ENCODE assay signal across 8 mouse cellular contexts in genomic region chr7:68580650-68581049, GRCm38 (mm10).
DNase-seq lines count a peak whose midpoint lies in the region; ATAC-seq and TF ChIP-seq lines count a peak whose summit lies in the region.

No protein-coding gene starts in this region.

- H3K79me2 ChIP-seq in MEL (ENCODE audit: control insufficient read depth, insufficient read depth, low read length, poor library complexity), result no peaks in the 10 kb centered on the region

- TF ChIP-seq EP300 in MEL (IDR thresholded peaks at IDR 0.05; ENCODE audit: low read depth in 1 of 2, low read length in 2 of 2), result no peak

- H3K4me1 ChIP-seq in kidney, embryonic 16.5 days (ENCODE audit: insufficient read depth, low read length), result no peaks in the 10 kb centered on the region
- H3K4me1 ChIP-seq in MEL (ENCODE audit: control insufficient read depth in 1 of 2, insufficient read depth in 2 of 2, low read length in 2 of 2), result no peaks in the 10 kb centered on the region

- H3K27ac ChIP-seq in kidney, embryonic 16.5 days (ENCODE audit: low read length), result no peak overlapping the region
- no peak overlapping the region for H3K27ac ChIP-seq in MEL (ENCODE audit: control insufficient read depth, low read depth, low read length)

- ATAC-seq in kidney, embryonic 16.5 days (ENCODE audit: low FRiP score, low TSS enrichment), result no peak
- ATAC-seq in megakaryocyte-erythroid progenitor cell, adult 5-6 weeks (replicated peaks; ENCODE audit: low FRiP score, low TSS enrichment, poor library complexity, severe bottlenecking), result peak; percentile 61; the same call in 1 of the 2 replicates

- H3K27me3 ChIP-seq in kidney, embryonic 16.5 days (ENCODE audit: insufficient read depth, low read length), result no peaks in the 10 kb centered on the region
- no peaks in the 10 kb centered on the region for H3K27me3 ChIP-seq in MEL (ENCODE audit: control insufficient read depth in 1 of 2, insufficient read depth in 2 of 2, low read length in 2 of 2)

- no peaks in the 10 kb centered on the region for H3K9me3 ChIP-seq in kidney, embryonic 16.5 days (ENCODE audit: low read length)
- no peaks in the 10 kb centered on the region for H3K9me3 ChIP-seq in MEL (replicated peaks; ENCODE audit: insufficient read depth, low read length)

- DNase-seq in kidney, adult 18-20 months, result peak; percentile 65
- peak; percentile 13 for DNase-seq in MEL (ENCODE audit: low read depth, low spot score)
- peak; percentile 14 for DNase-seq in c-Kit-positive CD71-positive TER-119-negative erythroid progenitor cells, embryonic 14.5 days (ENCODE audit: low read depth)
- DNase-seq in forelimb bud, embryonic 11.5 days (ENCODE audit: low read depth, low spot score), result peak; percentile 45
- DNase-seq in layer of hippocampus, adult 9-11 months, result peak; percentile 19
- peak; percentile 21 to 36 for DNase-seq in urinary bladder, postnatal 36 days (ENCODE audit: low spot score in 2 of 2)

- H3K4me2 ChIP-seq in kidney, embryonic 16.5 days (replicated peaks; ENCODE audit: low read depth, low read length), result no peak overlapping the region

- peak in 2 of 3 experiments; percentile 22 to 33; a peak in 4 of 6 replicates for TF ChIP-seq CTCF in MEL (IDR thresholded peaks at IDR 0.05 in 2 of 3, conservative IDR thresholded peaks at IDR 0.05 in 1 of 3; ENCODE audit: control insufficient read depth in 1 of 3, insufficient read depth in 1 of 3, low read depth in 2 of 3, low read length in 3 of 3, poor library complexity in 1 of 3, severe bottlenecking in 1 of 3)

- TF ChIP-seq POLR2A in MEL (IDR thresholded peaks at IDR 0.05; ENCODE audit: control insufficient read depth in 1 of 2, insufficient read depth in 1 of 2, low read depth in 1 of 2, low read length in 2 of 2, poor library complexity in 1 of 2), result no peak

- H3K9ac ChIP-seq in kidney, embryonic 16.5 days (replicated peaks; ENCODE audit: low read length), result no peak overlapping the region
- no peak overlapping the region for H3K9ac ChIP-seq in MEL (ENCODE audit: control insufficient read depth, low read depth, low read length, poor library complexity, severe bottlenecking)

- no peaks in the 10 kb centered on the region for H3K36me3 ChIP-seq in kidney, embryonic 16.5 days (ENCODE audit: insufficient read depth, low read length)
- no peaks in the 10 kb centered on the region for H3K36me3 ChIP-seq in MEL (ENCODE audit: control insufficient read depth in 1 of 2, insufficient read depth in 2 of 2, low read length in 2 of 2)

- no peak for TF ChIP-seq RAD21 in MEL (IDR thresholded peaks at IDR 0.05; ENCODE audit: low read depth, low read length)

- H3K4me3 ChIP-seq in kidney, embryonic 16.5 days (ENCODE audit: low read length), result no peak overlapping the region
- no peak overlapping the region for H3K4me3 ChIP-seq in MEL (ENCODE audit: control insufficient read depth in 1 of 2, insufficient read depth in 1 of 2, low read depth in 2 of 2, low read length in 2 of 2)

- WGBS in kidney, embryonic 16.5 days, result 47% methylated on average over 4 of the region's 4 CpGs

TF ChIP-seq in MEL, 35 proteins besides CTCF, POLR2A, EP300 and RAD21:
- TF ChIP-seq CHD1 (IDR thresholded peaks at IDR 0.05; ENCODE audit: low read depth, low read length), result no peak
- TF ChIP-seq SIN3A (IDR thresholded peaks at IDR 0.05; ENCODE audit: low read length), result no peak
- TF ChIP-seq MYC (IDR thresholded peaks at IDR 0.05; ENCODE audit: low read depth, low read length), result no peak
- TF ChIP-seq TAL1 (IDR thresholded peaks at IDR 0.05; ENCODE audit: low read length), result no peak
- TF ChIP-seq ELF1 (IDR thresholded peaks at IDR 0.05; ENCODE audit: low read depth, low read length), result no peak
- TF ChIP-seq RCOR1 (IDR thresholded peaks at IDR 0.05; ENCODE audit: low read depth, low read length), result no peak
- no peak for TF ChIP-seq MXI1 (IDR thresholded peaks at IDR 0.05; ENCODE audit: low read depth, low read length)
- TF ChIP-seq USF1 (IDR thresholded peaks at IDR 0.05; ENCODE audit: low read depth, low read length), result no peak
- no peak for TF ChIP-seq GATA1 (IDR thresholded peaks at IDR 0.05; ENCODE audit: low read depth, low read length)
- no peak for TF ChIP-seq NRF1 (IDR thresholded peaks at IDR 0.05; ENCODE audit: insufficient read depth, low read depth, low read length, poor library complexity, severe bottlenecking)
- no peak for TF ChIP-seq MEF2A (IDR thresholded peaks at IDR 0.05; ENCODE audit: extremely low read depth, insufficient replicate concordance, low read depth, low read length, poor library complexity, severe bottlenecking)
- no peak for TF ChIP-seq ZC3H11A (IDR thresholded peaks at IDR 0.05; ENCODE audit: low read depth, low read length)
- no peak for TF ChIP-seq UBTF (IDR thresholded peaks at IDR 0.05; ENCODE audit: borderline replicate concordance, insufficient read depth, low read depth, low read length)
- no peak for TF ChIP-seq SMC3 (IDR thresholded peaks at IDR 0.05; ENCODE audit: low read depth, low read length)
- no peak for TF ChIP-seq ZNF384 (IDR thresholded peaks at IDR 0.05; ENCODE audit: low read depth, low read length)
- TF ChIP-seq USF2 (IDR thresholded peaks at IDR 0.05; ENCODE audit: borderline replicate concordance in 1 of 2, insufficient read depth in 1 of 2, low read depth in 1 of 2, low read length in 2 of 2), result no peak
- TF ChIP-seq ZKSCAN1 (IDR thresholded peaks at IDR 0.05; ENCODE audit: low read depth, low read length), result no peak
- no peak for TF ChIP-seq BHLHE40 (IDR thresholded peaks at IDR 0.05; ENCODE audit: borderline replicate concordance, low read depth, low read length)
- no peak for TF ChIP-seq TBP (IDR thresholded peaks at IDR 0.05; ENCODE audit: low read depth, low read length)
TF ChIP-seq in MEL: peak in this region for 0.

Comparison
In these comparisons a context has a peak if more than half of its experiments do, and no peak if none do; other contexts are left out.
1. DNase-seq: peak in every context shown above with its lines; median percentile 65 in kidney, adult 18-20 months; 45 in forelimb bud, embryonic 11.5 days; 28 in urinary bladder, postnatal 36 days; 19 in layer of hippocampus, adult 9-11 months; 14 in c-Kit-positive CD71-positive TER-119-negative erythroid progenitor cells, embryonic 14.5 days; 13 in MEL.